Mouse (Mus musculus) ES-Bruce4 (cell line): ENCODE data around the gene Ankrd17.

Experiments
- CTCF ChIP-seq: IDR thresholded peaks from one replicate; pipeline ENCODE4 v1.8.1; 2011; ENCODE audit warnings: low read depth, low read length
- EP300 ChIP-seq: IDR thresholded peaks from 2 replicates; pipeline ENCODE4 v1.6.1; 2011; ENCODE audit warnings: low read depth, low read length; ENCODE audit not compliant: insufficient read depth
- POLR2A ChIP-seq: IDR thresholded peaks from one replicate; pipeline ENCODE4 v1.8.1; 2011; ENCODE audit warnings: low read length; ENCODE audit not compliant: insufficient read depth

DNA sequence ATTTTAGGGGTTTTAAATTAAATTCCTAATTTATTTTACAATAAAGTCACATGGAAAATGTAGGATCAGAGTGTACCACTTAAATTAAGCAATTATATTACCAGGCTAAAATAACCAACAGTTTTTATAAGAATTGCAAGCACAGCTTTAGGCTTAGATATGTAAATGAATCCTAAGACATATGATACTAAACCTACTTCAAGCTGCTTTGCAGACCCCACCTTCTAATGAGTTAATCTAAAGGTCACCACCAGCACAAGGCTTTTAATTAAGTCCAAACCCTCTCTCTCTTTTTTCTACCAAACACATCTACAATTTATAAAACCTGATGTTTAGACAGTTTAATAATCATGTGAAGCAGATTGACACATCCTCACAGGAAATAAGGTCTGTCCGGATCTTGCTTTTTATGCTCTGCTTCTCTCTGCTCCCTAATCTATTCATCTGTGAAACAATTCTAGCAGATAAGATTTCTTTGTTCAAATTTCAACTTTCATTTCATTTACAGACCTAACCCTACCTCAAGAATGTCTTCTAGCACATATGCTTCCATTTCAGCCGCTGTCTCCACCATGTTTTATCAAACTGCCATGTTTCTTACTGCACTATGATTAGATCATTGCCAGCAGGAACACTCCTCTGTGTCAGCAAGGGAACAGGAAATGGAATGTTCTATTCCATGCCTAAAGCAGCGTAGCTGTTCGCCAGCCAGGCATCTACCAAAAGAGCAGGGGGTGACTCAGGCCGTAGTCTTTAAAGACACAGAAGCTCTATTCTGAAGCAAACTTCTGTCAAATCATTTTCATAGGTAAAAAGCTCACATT, 27.0 kb downstream of the Ankrd17 start:
- no peak for TF ChIP-seq CTCF
- no peak for TF ChIP-seq POLR2A
- no peak for TF ChIP-seq EP300
